Mouse (Mus musculus): ENCODE data around the gene Mrpl12. TPM values are rescaled to one million over a fixed set of nuclear protein-coding genes. Genes with fewer than 3 reads are reported as not detected.
"Not testable (repeated sequence)": the region's sequence is repeated elsewhere in the genome, so short reads cannot be mapped to it uniquely, and the experiment has no call there.

The Mrpl12 gene
- total RNA-seq, 2 experiments from 2014 or later, result 245 to 267 TPM

GRCm38 (mm10) chr11:120507611-120508289, 23.3 kb downstream of the Mrpl12 start:
- no peak for DNase-seq

- DNase-seq, result no peak
Measured at GRCm38 (mm10) chr11:120508290-120508870, 24.0 kb downstream of the Mrpl12 start.

- no peak for DNase-seq
Measured at GRCm38 (mm10) chr11:120509940-120510339, 25.5 kb downstream of the Mrpl12 start.

GRCm38 (mm10) chr11:120510375-120511030, 26.1 kb downstream of the Mrpl12 start:
- DNase-seq, result peak in 1 of 2 experiments; percentile 35

- DNase-seq, result no peak
Measured at GRCm38 (mm10) chr11:120512790-120513453, 28.5 kb downstream of the Mrpl12 start.

- DNase-seq, result not testable (repeated sequence)
Measured at GRCm38 (mm10) chr11:120514262-120514661, 29.8 kb downstream of the Mrpl12 start.

- DNase-seq, result peak; percentile 88 to 96
Measured at GRCm38 (mm10) chr11:120515611-120516010, 31.2 kb downstream of the Mrpl12 start.

GRCm38 (mm10) chr11:120517147-120517546, 32.7 kb downstream of the Mrpl12 start:
- DNase-seq, result no peak

GRCm38 (mm10) chr11:120518027-120518426, 33.6 kb downstream of the Mrpl12 start:
- peak; percentile 69 to 89 for DNase-seq

- DNase-seq, result no peak
Measured at GRCm38 (mm10) chr11:120518558-120518957, 34.1 kb downstream of the Mrpl12 start.

GRCm38 (mm10) chr11:120519738-120520137, 35.3 kb downstream of the Mrpl12 start:
- DNase-seq, result peak; percentile 79 to 87

GRCm38 (mm10) chr11:120520498-120520897, 36.1 kb downstream of the Mrpl12 start:
- DNase-seq, result no peak

- DNase-seq, result peak; percentile 76 to 84
Measured at GRCm38 (mm10) chr11:120520967-120521540, 36.6 kb downstream of the Mrpl12 start.

- no peak for DNase-seq
Measured at GRCm38 (mm10) chr11:120522581-120522980, 38.2 kb downstream of the Mrpl12 start.

- DNase-seq, result no peak
Measured at GRCm38 (mm10) chr11:120525959-120526358, 41.5 kb downstream of the Mrpl12 start.

GRCm38 (mm10) chr11:120527690-120528354, 43.4 kb downstream of the Mrpl12 start:
- DNase-seq, result no peak

GRCm38 (mm10) chr11:120528903-120529302, 44.5 kb downstream of the Mrpl12 start:
- DNase-seq, result no peak

- DNase-seq, result no peak
Measured at GRCm38 (mm10) chr11:120530085-120530964, 45.9 kb downstream of the Mrpl12 start, which contains the start of gene Gcgr. TSS of gene Gcgr (plus strand) at chr11:120530699.

GRCm38 (mm10) chr11:120531646-120532045, 47.2 kb downstream of the Mrpl12 start:
- no peak for DNase-seq

- DNase-seq, result no peak
Measured at GRCm38 (mm10) chr11:120534093-120534492, 49.7 kb downstream of the Mrpl12 start.

GRCm38 (mm10) chr11:120535145-120535544, 50.7 kb downstream of the Mrpl12 start:
- no peak for DNase-seq
